Mouse (Mus musculus) heart, embryonic 15.5 days (tissue): ENCODE data around the gene Kcnq2. TPM values are rescaled to one million over a fixed set of nuclear protein-coding genes. Genes with fewer than 3 reads are reported as not detected.

ENCODE experiments used
- ATAC-seq: fragments of 200-750 bp; cut with Nextera tagmentation; replicated peaks from 2 replicates; pipeline ENCODE4 v1.8.0; 2017; ENCODE audit warnings: low read depth, moderate TSS enrichment; ENCODE audit not compliant: insufficient number of reproducible peaks, insufficient read depth, low FRiP score
- H3K27ac ChIP-seq: fragments of 300-500 bp; sonication (generic); 2 replicates; pipeline ENCODE4 v1.5.1; 2015; ENCODE audit warnings: mild to moderate bottlenecking, inconsistent platforms
- H3K27me3 ChIP-seq: fragments of 300-500 bp; sonication (generic); 2 replicates; pipeline ENCODE4 v1.6.1; 2015; ENCODE audit warnings: inconsistent platforms
- H3K36me3 ChIP-seq: fragments of 300-500 bp; sonication (generic); 2 replicates; pipeline ENCODE4 v1.6.1; 2015; ENCODE audit warnings: mild to moderate bottlenecking, inconsistent platforms
- H3K4me1 ChIP-seq: fragments of 300-500 bp; sonication (generic); replicated peaks from 2 replicates; pipeline ENCODE4 v1.6.1; 2015; ENCODE audit warnings: inconsistent platforms
- H3K4me2 ChIP-seq: fragments of 300-500 bp; sonication (generic); 2 replicates; pipeline ENCODE4 v1.6.1; 2015; ENCODE audit warnings: inconsistent platforms, mild to moderate bottlenecking, moderate library complexity
- H3K4me3 ChIP-seq: fragments of 300-500 bp; sonication (generic); 2 replicates; pipeline ENCODE4 v1.5.1; 2015; ENCODE audit warnings: mild to moderate bottlenecking, inconsistent platforms
- H3K9ac ChIP-seq: fragments of 300-500 bp; sonication (generic); 2 replicates; pipeline ENCODE4 v1.6.1; 2015; ENCODE audit warnings: mild to moderate bottlenecking, inconsistent platforms
- H3K9me3 ChIP-seq: fragments of 300-500 bp; sonication (generic); replicated peaks from 2 replicates; pipeline ENCODE4 v1.6.1; 2016; ENCODE audit warnings: inconsistent platforms
- WGBS: fragments of 180-500 bp; shearing (Covaris S2); methylation state at CpG from one replicate; pipeline ENCODE4 v1.1.7; 2015; ENCODE audit warnings: mixed read lengths; 5-methylcytosine and 5-hydroxymethylcytosine counted together
- polyA plus RNA-seq: library from polyadenylated mRNA; unstranded; fragments of >200 nt; fragmentation: Nextera tagmentation; extraction: Ambion mirVana; gene quantifications from 2 replicates; pipeline ENCODE4 v1.2.1, GENCODE M21; 2015

The Kcnq2 gene
- polyA plus RNA-seq, 1 experiment from 2014 or later = 0.03 TPM

- Histone ChIP-seq H3K4me2 (peak overlapping the region; percentile 75), H3K4me3 (peak overlapping the region; percentile 46), H3K9me3 (no peaks in the 10 kb centered on the region), H3K27ac (no peak overlapping the region), H3K9ac (no peak overlapping the region), H3K27me3 (peaks cover 55% of the 10 kb centered on the region), H3K4me1 (peaks cover 18% of the 10 kb centered on the region), H3K36me3 (peaks cover 20% of the 10 kb centered on the region; the same call in 1 of the 2 replicates)
- ATAC-seq = peak; percentile 50
- WGBS = 7% methylated on average over 61 of the region's 61 CpGs
Observed at GRCm38 (mm10) chr2:181147546-181148317, 12.6 kb upstream of the Kcnq2 start.

DNA sequence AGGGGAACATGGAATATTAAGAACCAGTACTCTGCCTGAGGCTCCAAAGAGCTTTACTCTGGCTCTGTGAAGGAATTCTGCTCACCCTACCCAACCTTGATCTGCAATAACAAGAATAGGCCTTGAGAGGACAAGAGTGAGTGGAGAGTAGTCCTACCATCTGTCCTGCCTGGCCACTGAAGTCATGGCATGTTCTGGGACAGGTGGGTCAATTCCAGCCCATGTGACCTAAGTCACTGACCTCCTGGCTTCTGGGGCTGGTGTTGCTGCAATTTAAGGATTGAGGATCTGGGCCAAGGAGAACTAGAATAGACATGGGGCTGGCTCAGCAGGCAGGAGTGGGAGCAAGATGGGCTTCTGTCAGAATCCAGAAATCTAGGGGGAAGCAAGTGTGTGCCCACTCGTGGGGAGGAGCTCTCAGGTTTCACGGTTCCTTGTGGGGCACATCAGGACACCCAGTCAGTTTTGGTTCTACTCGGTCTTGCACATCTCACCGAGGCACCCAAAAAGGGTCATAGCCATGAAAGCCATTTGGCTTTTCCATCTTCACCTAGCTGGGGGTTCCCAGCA is 12.0 kb upstream of the Kcnq2 start:
- Histone ChIP-seq H3K4me3 (peak overlapping the region; percentile 46; the same call in 1 of the 2 replicates), H3K9ac (no peak overlapping the region), H3K27me3 (peaks cover 51% of the 10 kb centered on the region), H3K4me2 (peak overlapping the region; percentile 75), H3K4me1 (peaks cover 18% of the 10 kb centered on the region), H3K9me3 (no peaks in the 10 kb centered on the region), H3K27ac (no peak overlapping the region), H3K36me3 (peaks cover 16% of the 10 kb centered on the region; the same call in 1 of the 2 replicates)
- WGBS = 53% methylated on average over 4 of the region's 4 CpGs
- no peak for ATAC-seq

- Histone ChIP-seq H3K4me1 (peaks cover 17% of the 10 kb centered on the region), H3K9me3 (no peaks in the 10 kb centered on the region), H3K36me3 (peaks cover 1% of the 10 kb centered on the region; the same call in 1 of the 2 replicates), H3K4me2 (no peak overlapping the region), H3K27me3 (peaks cover 66% of the 10 kb centered on the region), H3K4me3 (no peak overlapping the region), H3K9ac (no peak overlapping the region), H3K27ac (no peak overlapping the region)
- ATAC-seq = no peak
- WGBS = 79% methylated on average over 2 of the region's 2 CpGs
Observed at GRCm38 (mm10) chr2:181144675-181145074, 9.6 kb upstream of the Kcnq2 start.

DNA sequence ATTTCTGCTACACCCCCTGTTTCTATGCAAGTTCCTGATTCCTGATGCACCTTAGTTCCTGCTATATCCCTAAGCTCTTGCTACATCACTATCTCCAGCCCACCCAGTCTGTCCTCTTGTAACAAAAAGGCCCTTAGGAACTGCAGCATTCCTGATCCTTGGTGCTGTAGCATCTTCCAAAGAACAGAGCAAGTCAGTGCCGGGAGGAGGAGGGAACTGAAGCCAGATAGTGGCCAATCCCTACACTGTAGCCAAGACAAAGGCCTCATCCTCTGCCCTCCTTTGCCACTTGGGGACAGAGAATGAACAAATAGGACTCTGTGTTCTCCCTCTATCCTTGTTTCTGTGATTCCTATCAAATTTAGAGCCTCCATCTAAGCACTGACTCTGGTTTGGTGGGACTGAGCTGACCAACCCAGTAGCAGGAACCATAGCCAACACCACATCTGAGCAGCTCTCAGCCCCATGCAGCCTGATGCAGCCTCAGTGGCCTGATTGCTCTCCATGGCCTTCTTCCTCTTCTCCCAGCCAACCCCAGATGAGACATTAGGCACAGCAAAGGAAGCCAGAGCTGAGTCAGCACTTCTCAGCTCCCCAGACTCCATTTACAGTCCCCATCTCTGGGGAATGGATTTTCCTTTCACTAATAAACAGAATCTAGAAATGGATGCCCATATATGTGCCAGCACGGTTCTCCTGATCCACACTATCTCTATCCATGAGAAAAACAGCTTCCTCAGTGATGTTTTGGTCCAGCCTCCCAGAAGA is 8.6 kb upstream of the Kcnq2 start:
- Histone ChIP-seq H3K9me3 (no peaks in the 10 kb centered on the region), H3K4me3 (no peak overlapping the region), H3K27ac (no peak overlapping the region), H3K4me1 (peaks cover 15% of the 10 kb centered on the region), H3K4me2 (no peak overlapping the region), H3K9ac (no peak overlapping the region), H3K27me3 (peaks cover 64% of the 10 kb centered on the region), H3K36me3 (no peaks in the 10 kb centered on the region)
- no peak for ATAC-seq
- 51% methylated on average over 2 of the region's 2 CpGs for WGBS

GRCm38 (mm10) chr2:181142703-181143135 is 7.6 kb upstream of the Kcnq2 start:
- no peak overlapping the region for H3K4me2 ChIP-seq
- H3K27me3 ChIP-seq = peaks cover 66% of the 10 kb centered on the region
- no peaks in the 10 kb centered on the region for H3K9me3 ChIP-seq
- ATAC-seq = no peak
- no peak overlapping the region for H3K4me3 ChIP-seq
- H3K36me3 ChIP-seq = no peaks in the 10 kb centered on the region
- no peak overlapping the region for H3K9ac ChIP-seq
- H3K4me1 ChIP-seq = peaks cover 6% of the 10 kb centered on the region
- no peak overlapping the region for H3K27ac ChIP-seq
- WGBS = 55% methylated on average over 8 of the region's 8 CpGs

DNA sequence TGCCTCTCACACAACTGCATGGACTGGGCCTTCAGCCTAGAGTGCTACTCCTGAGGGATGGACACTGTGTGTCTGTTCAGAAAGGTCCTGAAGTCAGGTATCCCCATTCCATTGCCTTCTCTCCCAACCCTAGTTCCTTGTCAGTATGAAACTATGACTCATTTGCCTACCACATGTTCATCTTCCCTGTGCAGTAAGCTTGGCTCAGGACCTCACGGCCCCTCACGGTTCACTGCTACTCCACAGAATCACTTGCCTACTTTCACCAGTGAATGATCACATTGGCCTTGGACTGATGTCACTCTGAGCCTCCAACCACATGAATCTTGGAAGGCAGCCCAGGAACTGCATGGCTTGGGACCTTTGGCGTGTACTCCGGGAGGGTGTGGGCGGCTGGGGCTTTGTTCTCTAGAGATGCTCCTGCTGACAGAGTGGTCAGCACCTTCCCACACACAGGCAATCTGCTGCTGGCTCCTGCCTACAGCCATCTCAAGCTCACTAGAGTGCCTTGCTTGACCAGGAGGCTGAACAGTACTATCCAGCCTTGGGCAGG is 4.6 kb upstream of the Kcnq2 start:
- H3K27ac ChIP-seq = no peak overlapping the region
- no peak for ATAC-seq
- no peak overlapping the region for H3K4me3 ChIP-seq
- peaks cover 5% of the 10 kb centered on the region for H3K4me1 ChIP-seq
- no peaks in the 10 kb centered on the region for H3K9me3 ChIP-seq
- H3K4me2 ChIP-seq = no peak overlapping the region
- no peak overlapping the region for H3K9ac ChIP-seq
- no peaks in the 10 kb centered on the region for H3K36me3 ChIP-seq
- WGBS = 73% methylated on average over 5 of the region's 5 CpGs
- H3K27me3 ChIP-seq = peaks cover 78% of the 10 kb centered on the region

DNA sequence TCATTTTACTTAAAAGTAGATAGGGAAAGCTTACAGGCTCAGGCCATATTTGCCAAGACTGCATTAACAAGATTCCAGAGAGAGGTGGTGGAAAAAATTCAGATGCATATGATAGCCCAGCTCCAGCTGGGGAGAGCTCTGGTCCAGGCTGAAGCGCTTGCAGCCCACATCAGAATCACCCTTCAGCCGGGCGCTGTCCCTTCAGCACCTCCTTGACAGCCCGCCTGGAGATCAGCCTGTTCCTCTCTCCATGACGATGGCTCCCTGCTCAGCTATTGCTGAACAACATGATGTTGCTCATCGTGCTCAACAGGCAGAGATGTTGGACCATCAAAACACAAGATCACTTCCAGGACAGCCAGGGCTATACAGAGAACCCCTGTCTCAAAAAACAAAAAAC is 1.8 kb upstream of the Kcnq2 start:
- H3K9ac ChIP-seq = no peak overlapping the region
- H3K4me2 ChIP-seq = no peak overlapping the region
- peaks cover 11% of the 10 kb centered on the region for H3K4me1 ChIP-seq
- no peak overlapping the region for H3K4me3 ChIP-seq
- H3K27me3 ChIP-seq = peaks cover 95% of the 10 kb centered on the region
- H3K36me3 ChIP-seq = no peaks in the 10 kb centered on the region
- no peak for ATAC-seq
- no peak overlapping the region for H3K27ac ChIP-seq
- no peaks in the 10 kb centered on the region for H3K9me3 ChIP-seq
- under 1% methylated on average over 6 of the region's 6 CpGs for WGBS

- Histone ChIP-seq H3K27me3 (peaks cover 96% of the 10 kb centered on the region), H3K27ac (no peak overlapping the region), H3K4me3 (peak overlapping the region; percentile 45; the same call in 1 of the 2 replicates)
Observed at GRCm38 (mm10) chr2:181135446-181135818, 332 bp upstream of the Kcnq2 start.

GRCm38 (mm10) chr2:181133837-181134590 is 1.1 kb downstream of the Kcnq2 start:
- Histone ChIP-seq H3K4me2 (peak overlapping the region; percentile 68), H3K27ac (no peak overlapping the region), H3K4me3 (peak overlapping the region; percentile 45), H3K9ac (no peak overlapping the region), H3K4me1 (peaks cover 11% of the 10 kb centered on the region), H3K27me3 (peaks cover 91% of the 10 kb centered on the region), H3K9me3 (no peaks in the 10 kb centered on the region), H3K36me3 (no peaks in the 10 kb centered on the region)
- no peak for ATAC-seq
- 11% methylated on average over 22 of the region's 22 CpGs for WGBS

More at GRCm38 (mm10) chr2:181135446-181135818, 332 bp upstream of the Kcnq2 start:
- Histone ChIP-seq H3K4me2 (no peak overlapping the region), H3K9ac (no peak overlapping the region), H3K9me3 (no peaks in the 10 kb centered on the region), H3K36me3 (no peaks in the 10 kb centered on the region), H3K4me1 (peaks cover 11% of the 10 kb centered on the region)
- 12% methylated on average over 4 of the region's 4 CpGs for WGBS
- no peak for ATAC-seq

DNA sequence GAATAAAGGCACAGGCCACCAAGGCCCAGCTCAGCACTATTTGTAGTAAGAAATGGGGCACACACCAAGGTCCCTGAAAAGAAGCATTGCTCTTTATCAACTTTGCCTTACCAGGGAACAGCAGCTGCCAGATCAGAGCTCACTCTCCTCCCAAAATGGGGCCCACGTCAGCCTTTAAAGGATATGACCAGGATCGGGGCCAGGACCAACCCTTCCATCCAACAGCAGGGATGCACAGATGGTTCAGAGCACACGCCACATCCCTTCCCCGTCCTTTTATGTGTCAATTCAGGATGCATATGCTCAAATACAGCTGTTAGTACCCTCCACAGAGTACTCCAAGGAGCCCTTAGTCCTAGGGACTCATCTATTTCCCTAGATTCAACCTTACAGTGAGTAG is 4.9 kb downstream of the Kcnq2 start:
- H3K9me3 ChIP-seq = no peaks in the 10 kb centered on the region
- H3K4me3 ChIP-seq = no peak overlapping the region
- H3K4me1 ChIP-seq = peaks cover 11% of the 10 kb centered on the region
- 65% methylated on average over 4 of the region's 4 CpGs for WGBS
- no peaks in the 10 kb centered on the region for H3K36me3 ChIP-seq
- H3K4me2 ChIP-seq = no peak overlapping the region
- H3K27ac ChIP-seq = no peak overlapping the region
- ATAC-seq = no peak
- H3K9ac ChIP-seq = no peak overlapping the region
- H3K27me3 ChIP-seq = peaks cover 74% of the 10 kb centered on the region
